Mouse (Mus musculus): ENCODE results near the gene Tns4. TPM values are rescaled to one million over a fixed set of nuclear protein-coding genes. Genes with fewer than 3 reads are reported as not detected.
A peak's percentile ranks its signal among the peaks of the same experiment; 100 is the strongest.

Gene Tns4
- total RNA-seq, 2 experiments from 2014 or later: 0.10 TPM; not detected in 1

GRCm38 (mm10) chr11:99065353-99065752 lies 23.8 kb downstream of the Tns4 start:
- DNase-seq: no peak
- intact Hi-C loops (cut with DNase I; ENCODE audit: low total_unique reads): no loop called here

DNA sequence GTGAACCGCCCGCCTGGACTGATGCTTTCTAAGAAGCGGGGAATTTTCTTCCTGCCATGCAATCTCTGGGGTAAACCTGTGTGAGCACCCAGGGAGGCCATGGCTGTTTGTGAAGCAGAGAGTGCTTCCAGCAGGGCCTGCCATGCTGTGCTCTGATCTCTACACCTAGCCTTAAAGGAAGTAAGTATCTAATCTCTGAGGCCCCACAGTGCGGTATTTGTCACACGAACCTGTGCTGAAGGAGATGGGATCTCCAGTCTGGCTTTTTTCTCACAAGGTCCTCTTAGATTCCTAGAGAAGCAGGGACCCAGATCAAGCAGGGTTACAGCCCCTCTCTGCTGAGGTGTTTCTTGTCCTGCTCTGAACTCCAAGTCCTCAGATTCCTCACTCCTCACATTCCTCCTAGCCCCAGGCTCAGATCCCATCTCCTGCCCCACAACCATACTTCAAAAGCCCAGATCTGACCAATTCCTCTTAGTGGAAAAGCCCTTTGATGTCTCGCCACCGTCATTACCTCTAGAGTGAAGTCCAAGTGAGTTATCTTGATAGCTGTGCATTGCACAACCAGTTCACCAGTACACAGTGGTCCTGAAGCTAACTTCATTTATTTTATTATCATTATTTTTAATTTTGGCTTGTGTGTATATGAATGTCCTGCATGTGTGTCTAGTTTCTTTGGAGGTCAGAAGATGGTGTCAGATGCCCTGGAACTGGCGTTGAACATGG lies 25.5 kb downstream of the Tns4 start:
- intact Hi-C loops (cut with DNase I; ENCODE audit: low total_unique reads): no loop called here
- DNase-seq: no peak

- intact Hi-C loops (cut with DNase I; ENCODE audit: low total_unique reads): no loop called here
- no peak for DNase-seq
These were observed 26.4 kb downstream of the Tns4 start for GRCm38 (mm10) chr11:99062661-99063060.

DNA sequence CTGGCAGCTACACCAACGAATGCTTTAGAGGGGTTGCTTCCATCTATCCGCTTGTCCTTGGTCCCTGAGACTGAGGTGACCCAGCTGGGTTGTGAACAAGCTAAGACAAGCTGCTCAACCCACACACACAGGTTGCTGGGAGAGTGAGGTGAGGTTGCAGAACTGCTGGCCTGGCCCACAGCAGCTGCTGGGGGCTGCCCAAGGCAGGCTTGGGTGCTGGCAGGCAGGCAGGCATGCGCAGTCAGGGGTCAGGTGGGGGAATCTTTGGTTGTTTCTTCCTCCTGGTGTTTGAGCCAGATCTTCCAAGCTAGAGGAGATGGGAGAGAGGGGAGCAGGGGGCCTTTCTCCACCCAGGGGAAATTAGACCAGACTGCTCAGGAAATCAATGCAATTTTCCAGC lies 28.7 kb downstream of the Tns4 start:
- peak; percentile 55 for DNase-seq
- intact Hi-C loops (cut with DNase I; ENCODE audit: low total_unique reads): no loop called here

DNA sequence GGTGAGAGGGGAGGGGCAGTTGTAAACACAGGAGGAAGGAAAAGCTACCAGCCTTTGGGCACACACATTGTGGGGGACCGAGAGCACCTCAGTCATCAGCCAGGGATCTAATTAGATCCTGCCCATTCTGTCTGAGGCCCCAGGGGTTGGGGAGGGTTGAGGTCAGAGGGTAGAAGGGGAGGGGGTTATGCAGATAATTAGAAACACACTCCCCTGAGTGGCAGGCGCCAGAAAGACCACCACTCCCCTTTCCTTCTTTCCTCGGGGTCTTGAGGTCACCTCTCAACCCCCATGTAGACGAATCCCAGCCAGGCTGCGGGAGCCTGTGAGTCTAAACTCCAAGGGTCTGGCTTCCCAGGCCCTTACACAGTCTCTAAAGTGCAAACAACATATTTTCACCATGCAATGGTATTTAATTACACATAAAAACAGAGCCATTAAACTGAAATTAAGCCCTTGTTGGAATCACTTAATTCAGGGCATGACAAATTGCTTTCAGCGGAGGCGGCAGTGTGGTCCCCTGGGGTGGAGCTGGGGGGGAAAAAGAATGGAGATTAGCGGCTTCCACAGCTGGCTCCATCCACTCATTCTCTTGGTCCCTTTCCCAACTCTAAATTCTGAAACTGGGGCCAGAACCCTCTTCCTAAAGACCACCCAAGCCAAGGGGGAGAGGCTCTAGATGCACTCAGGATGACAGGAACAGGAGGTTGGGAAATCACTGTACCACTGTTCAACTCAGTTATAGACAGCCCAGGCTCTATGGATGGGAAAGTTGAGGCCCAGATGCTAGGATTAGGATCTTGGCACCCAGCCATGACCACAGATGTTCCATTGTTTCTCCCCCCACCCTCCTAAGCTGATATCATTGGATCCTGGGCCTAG lies 33.3 kb downstream of the Tns4 start:
- peak; percentile 61 for DNase-seq
- intact Hi-C loops (cut with DNase I; ENCODE audit: low total_unique reads): no loop called here

DNA sequence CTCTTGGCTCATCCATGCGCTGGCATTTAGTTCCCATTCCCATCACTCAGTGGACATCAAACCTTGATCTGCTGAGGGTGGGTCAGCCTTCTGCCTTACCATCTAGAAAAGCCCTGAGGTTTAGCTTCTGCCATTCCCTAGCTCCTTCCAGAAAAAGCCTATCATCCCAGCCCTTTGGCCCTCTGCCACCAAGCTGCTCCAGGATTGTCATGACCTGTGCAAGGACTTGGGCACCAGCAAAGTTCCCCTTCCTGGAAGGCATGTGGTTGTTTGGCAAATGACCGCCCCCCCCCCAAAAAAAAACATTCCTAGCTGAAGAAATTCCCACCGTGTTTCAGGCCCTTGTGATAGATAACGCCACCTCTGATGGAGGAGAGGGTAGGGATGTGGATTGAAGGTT lies 34.0 kb downstream of the Tns4 start:
- intact Hi-C loops (cut with DNase I; ENCODE audit: low total_unique reads): no loop called here
- DNase-seq: peak; percentile 50

DNA sequence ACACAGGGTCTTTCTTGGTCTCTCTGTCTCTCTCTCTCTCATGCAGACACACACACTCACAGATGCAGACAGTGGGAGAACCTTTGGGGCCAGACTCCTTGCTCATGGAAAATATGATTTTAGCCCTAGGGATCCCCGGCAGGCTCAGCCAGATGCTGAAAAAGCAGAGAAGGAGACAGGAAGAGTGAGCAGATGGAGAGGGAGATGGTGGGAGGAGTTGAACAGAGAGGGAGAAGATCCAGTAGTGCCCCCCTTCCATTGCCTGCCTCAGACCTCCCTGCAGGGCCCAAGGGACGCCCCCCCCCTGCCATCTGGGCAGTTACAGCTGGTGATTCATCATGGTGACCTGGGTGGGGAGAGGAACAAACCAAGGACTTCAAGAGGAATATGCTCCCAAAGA lies 41.5 kb downstream of the Tns4 start:
- DNase-seq: peak; percentile 45
- intact Hi-C loops (cut with DNase I; ENCODE audit: low total_unique reads): no loop called here

DNA sequence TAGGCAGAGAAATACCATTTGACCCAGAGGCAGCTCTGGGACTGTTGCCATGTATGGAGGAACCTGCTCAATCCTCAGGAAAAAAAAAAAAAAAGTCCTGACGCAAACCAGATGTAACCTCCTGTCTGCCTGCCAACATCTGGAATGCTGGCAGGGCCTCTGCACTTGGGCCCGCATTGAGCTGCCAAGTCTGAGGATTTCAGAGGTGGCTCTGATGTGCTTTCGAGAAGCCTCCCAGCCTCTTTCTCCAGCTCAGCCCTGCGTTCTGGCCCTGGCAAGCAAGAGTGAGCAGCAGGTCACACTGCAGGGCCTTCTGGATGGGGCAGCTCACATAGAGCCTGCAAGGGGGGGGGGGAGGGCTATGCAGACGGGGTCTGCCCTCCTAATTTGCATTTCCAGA lies 42.0 kb downstream of the Tns4 start:
- intact Hi-C loops (cut with DNase I; ENCODE audit: low total_unique reads): no loop called here
- DNase-seq: peak; percentile 86

- DNase-seq: no peak
- intact Hi-C loops (cut with DNase I; ENCODE audit: low total_unique reads): no loop called here
These were observed 43.8 kb downstream of the Tns4 start for GRCm38 (mm10) chr11:99045159-99045889.

DNA sequence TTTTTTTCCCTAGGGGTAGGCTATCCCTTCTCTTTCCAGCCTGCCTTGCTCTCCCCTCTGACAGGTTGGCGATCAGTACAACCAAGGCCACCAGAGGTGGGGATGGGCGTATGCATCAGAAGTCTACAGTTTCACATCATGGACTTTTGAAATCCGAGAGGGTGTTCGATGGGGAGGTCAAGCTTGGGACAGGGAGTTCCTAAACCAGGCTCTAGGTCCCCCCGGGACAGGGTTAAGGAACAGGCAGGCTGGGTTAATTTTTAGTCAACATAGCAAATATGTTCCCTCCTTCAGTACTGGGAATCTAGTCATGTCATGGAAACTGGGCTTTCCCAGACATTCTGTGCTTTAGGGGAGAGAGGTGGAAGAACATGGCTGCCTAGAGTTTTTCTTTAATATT lies 44.8 kb downstream of the Tns4 start:
- intact Hi-C loops (cut with DNase I; ENCODE audit: low total_unique reads): loop anchor here (5.0 kb wide), 1 partner anchor 78 kb away; no protein-coding TSS in a partner anchor
- DNase-seq: no peak

DNA sequence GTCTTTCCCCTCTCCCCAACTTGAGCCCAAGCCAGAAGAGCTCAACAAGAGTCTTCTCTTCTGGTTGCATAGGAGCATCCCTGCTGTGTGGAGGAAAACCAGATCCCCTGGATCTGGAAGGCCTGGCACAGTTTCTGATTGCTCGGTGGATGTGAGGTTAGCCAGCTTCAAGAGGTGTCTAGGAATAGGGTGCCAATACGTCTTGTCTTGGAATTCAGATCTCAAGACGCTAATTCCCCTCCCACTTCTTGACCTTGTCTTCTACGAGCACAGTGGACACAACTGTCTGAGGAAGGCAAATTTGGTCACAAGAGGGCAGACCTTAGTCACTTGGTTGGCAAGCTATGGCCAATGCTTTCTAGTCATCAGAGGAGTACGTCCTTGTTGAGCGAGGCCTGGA lies 45.5 kb downstream of the Tns4 start:
- intact Hi-C loops (cut with DNase I; ENCODE audit: low total_unique reads): loop anchor here (5.0 kb wide), 1 partner anchor 79 kb away; no protein-coding TSS in a partner anchor
- DNase-seq: no peak

DNA sequence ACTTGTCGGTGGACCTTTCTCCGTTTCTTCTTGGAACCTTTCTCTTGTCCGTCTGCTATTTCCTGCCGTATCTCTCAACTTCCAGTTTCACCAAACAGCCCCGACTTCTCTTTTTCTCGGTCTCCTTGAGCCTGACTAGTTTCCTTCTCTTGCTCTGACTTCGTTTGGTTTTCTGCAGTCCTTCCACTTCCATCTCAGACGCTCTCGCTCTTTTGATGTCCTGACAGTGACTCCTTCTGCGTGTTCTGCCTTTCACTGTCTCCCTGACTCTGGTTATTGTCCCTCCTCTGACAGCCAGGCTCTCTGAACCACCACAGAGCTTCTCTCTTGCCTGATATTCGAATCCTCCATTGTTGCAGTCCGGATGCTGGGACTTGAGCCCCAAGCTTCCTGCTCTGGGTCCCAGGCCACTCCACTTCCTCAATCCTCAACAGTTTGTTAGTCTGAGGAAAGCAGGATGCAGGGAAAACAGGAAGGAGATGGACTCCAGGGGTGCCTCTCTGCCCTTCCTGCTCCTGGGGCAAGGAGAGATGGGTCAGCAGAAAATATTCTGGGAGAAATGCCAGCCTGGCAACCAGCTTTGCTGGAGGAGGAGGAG lies 46.2 kb downstream of the Tns4 start:
- intact Hi-C loops (cut with DNase I; ENCODE audit: low total_unique reads): loop anchor here (5.0 kb wide), 1 partner anchor 79 kb away; no protein-coding TSS in a partner anchor
- peak; percentile 39 for DNase-seq

GRCm38 (mm10) chr11:99041841-99042780 lies 47.0 kb downstream of the Tns4 start:
- DNase-seq: no peak
- intact Hi-C loops (cut with DNase I; ENCODE audit: low total_unique reads): loop anchor here (2.0 to 5.0 kb wide), 2 partner anchors 80 to 107 kb away; no protein-coding TSS in a partner anchor

DNA sequence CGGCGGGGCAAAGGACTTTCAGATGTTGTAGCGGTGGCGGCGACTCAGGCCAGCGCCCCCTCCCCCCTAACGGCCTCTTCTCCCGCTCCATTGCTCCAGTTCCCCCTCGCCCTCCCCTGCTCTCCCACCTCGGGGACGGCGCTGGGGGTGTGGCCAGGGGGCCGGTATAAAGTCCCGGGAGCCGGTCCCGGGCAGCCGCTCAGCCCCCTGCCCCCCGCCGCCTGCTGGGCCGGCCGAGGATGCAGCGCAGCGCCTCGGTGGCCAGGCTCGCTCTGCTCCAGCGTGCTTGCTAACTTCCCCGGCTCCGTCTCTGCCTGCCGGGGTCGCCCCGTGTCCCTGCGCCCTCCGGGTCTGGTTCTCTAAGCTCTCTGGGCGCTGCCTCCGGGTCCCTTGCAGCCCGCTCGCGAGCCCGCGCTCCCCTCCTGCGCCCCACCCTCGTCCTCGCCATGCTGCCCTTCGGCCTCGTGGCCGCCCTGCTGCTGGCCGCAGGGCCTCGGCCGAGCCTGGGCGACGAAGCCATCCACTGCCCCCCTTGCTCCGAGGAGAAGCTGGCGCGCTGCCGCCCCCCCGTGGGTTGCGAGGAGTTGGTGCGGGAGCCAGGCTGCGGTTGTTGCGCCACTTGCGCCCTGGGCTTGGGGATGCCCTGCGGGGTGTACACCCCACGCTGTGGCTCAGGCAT lies 47.9 kb downstream of the Tns4 start, which contains the start of gene Igfbp4:
Igfbp4 (plus strand) TSS at position 194 of the 679 bp plus-strand sequence.
- peak; percentile 84 for DNase-seq
- intact Hi-C loops (cut with DNase I; ENCODE audit: low total_unique reads): loop anchor here (2.0 to 5.0 kb wide), 2 partner anchors 81 to 108 kb away; no protein-coding TSS in a partner anchor

- DNase-seq: no peak
- intact Hi-C loops (cut with DNase I; ENCODE audit: low total_unique reads): loop anchor here (2.0 to 5.0 kb wide), 2 partner anchors 82 to 108 kb away; no protein-coding TSS in a partner anchor
These were observed 48.6 kb downstream of the Tns4 start for GRCm38 (mm10) chr11:99040346-99040974.

GRCm38 (mm10) chr11:99039782-99040181 lies 49.3 kb downstream of the Tns4 start:
- intact Hi-C loops (cut with DNase I; ENCODE audit: low total_unique reads): loop anchor here (2.0 to 5.0 kb wide), 2 partner anchors 83 to 109 kb away; no protein-coding TSS in a partner anchor
- peak; percentile 80 for DNase-seq

GRCm38 (mm10) chr11:99036254-99036653 lies 52.9 kb downstream of the Tns4 start:
- intact Hi-C loops (cut with DNase I; ENCODE audit: low total_unique reads): no loop called here
- DNase-seq: no peak

Data from gastrocnemius, postnatal 14 days (tissue).